Mouse (Mus musculus): ENCODE data around the gene Igsf21. TPM values are rescaled to one million over a fixed set of nuclear protein-coding genes. Genes with fewer than 3 reads are reported as not detected.

Gene Igsf21
- not detected for polyA plus RNA-seq (2015; fragmentation: Illumina TruSeq; extraction: RNeasy Lipid Tissue Mini Kit (QIAGEN cat#74804); ENCODE audit: insufficient read depth, low replicate concordance)

GRCm38 (mm10) chr4:140246180-140247005 lies at the start of gene Igsf21:
Gene Igsf21 (minus strand): TSS chr4:140246784.

Measured in spleen, adult 10 weeks (tissue).